Mouse (Mus musculus): ENCODE data around the gene Phf21a. TPM values are rescaled to one million over a fixed set of nuclear protein-coding genes. Genes with fewer than 3 reads are reported as not detected.
"Not testable (repeated sequence)": the region's sequence is repeated elsewhere in the genome, so short reads cannot be mapped to it uniquely, and the experiment has no call there.

The Phf21a gene
- polyA plus RNA-seq, 1 experiment from 2014 or later, result 35.4 TPM

- no peaks in the 10 kb centered on the region for H3K36me3 ChIP-seq (ENCODE audit: control insufficient read depth, insufficient read depth, low read length)
- ATAC-seq (ENCODE audit: low FRiP score, low TSS enrichment), result no peak
- peaks cover 39% of the 10 kb centered on the region for H3K4me1 ChIP-seq (ENCODE audit: control insufficient read depth, insufficient read depth, low read length)
- no peaks in the 10 kb centered on the region for H3K9me3 ChIP-seq (ENCODE audit: control insufficient read depth, low read length)
- no peak for DNase-seq
- no peak overlapping the region for H3K27ac ChIP-seq (replicated peaks; ENCODE audit: low read depth, low read length)
- no peaks in the 10 kb centered on the region for H3K27me3 ChIP-seq (ENCODE audit: control insufficient read depth, insufficient read depth, low read length)
- 83% methylated on average over 1 of the region's 1 CpGs for WGBS
- H3K9ac ChIP-seq (replicated peaks; ENCODE audit: low read length), result no peak overlapping the region
- no peak overlapping the region for H3K4me3 ChIP-seq (replicated peaks; ENCODE audit: low read depth, low read length)
- H3K4me2 ChIP-seq (ENCODE audit: low read length), result peak overlapping the region; percentile 27; the same call in 1 of the 2 replicates
These were observed 304.5 kb downstream of the Phf21a start for GRCm38 (mm10) chr2:92397436-92397835.

DNA sequence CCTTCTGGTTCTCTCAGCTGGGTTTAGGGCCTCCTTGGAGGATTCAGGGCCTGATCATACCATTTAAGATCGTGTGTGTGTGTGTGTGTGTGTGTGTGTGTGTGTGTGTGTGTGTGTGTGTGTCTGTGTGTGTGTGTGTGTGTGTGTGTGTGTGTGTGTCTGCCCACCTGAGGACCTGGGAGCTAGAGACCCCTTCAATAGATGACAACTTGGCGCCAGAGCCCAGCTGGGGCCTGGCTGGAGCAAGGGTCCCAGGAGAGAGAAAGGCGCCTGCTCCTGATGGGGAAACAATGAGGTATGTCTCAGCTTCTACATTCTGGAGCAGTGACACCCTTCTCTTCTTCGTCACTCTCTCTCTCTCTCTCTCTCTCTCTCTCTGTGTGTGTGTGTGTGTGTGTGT is 307.0 kb downstream of the Phf21a start:
- Histone ChIP-seq H3K4me1 (ENCODE audit: control insufficient read depth, insufficient read depth, low read length) (peaks cover 26% of the 10 kb centered on the region), H3K4me2 (ENCODE audit: low read length) (peak overlapping the region; percentile 79), H3K4me3 (replicated peaks; ENCODE audit: low read depth, low read length) (peak overlapping the region; percentile 83), H3K36me3 (ENCODE audit: control insufficient read depth, insufficient read depth, low read length) (peaks cover 15% of the 10 kb centered on the region), H3K9ac (replicated peaks; ENCODE audit: low read length) (peak overlapping the region; percentile 98; the same call in 1 of the 2 replicates)
- H3K27me3 ChIP-seq (ENCODE audit: control insufficient read depth, insufficient read depth, low read length); H3K27ac ChIP-seq (replicated peaks; ENCODE audit: low read depth, low read length); H3K9me3 ChIP-seq (ENCODE audit: control insufficient read depth, low read length); ATAC-seq (ENCODE audit: low FRiP score, low TSS enrichment): not testable (repeated sequence)
- WGBS, result 16% methylated on average over 4 of the region's 4 CpGs
- peak; percentile 49 for DNase-seq

DNA sequence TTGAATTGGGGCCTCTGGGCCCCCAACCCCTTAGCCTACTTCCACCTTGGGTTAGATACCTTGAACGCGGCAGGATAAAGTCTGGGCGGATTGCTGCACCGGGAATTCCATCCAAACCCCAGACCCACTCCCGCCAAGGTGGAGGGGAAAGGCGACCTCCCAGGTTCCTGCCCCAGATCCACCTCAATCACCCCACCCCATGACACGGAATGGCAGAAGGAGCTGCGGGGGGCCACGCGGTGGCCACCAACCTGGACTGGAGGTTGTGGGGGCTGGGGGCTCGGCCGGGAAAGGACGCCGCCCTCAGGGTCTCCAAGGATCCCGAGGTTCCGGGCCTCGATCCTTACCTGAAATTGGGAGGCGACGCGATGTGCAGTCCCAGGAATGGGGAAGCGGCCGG is 307.8 kb downstream of the Phf21a start:
- peaks cover 28% of the 10 kb centered on the region for H3K4me1 ChIP-seq (ENCODE audit: control insufficient read depth, insufficient read depth, low read length)
- ATAC-seq (ENCODE audit: low FRiP score, low TSS enrichment), result peak; percentile 28; the same call in 1 of the 2 replicates
- no peaks in the 10 kb centered on the region for H3K9me3 ChIP-seq (ENCODE audit: control insufficient read depth, low read length)
- WGBS, result 1% methylated on average over 22 of the region's 22 CpGs
- peak overlapping the region; percentile 76 for H3K27ac ChIP-seq (replicated peaks; ENCODE audit: low read depth, low read length)
- H3K4me2 ChIP-seq (ENCODE audit: low read length), result peak overlapping the region; percentile 79
- peaks cover 23% of the 10 kb centered on the region for H3K36me3 ChIP-seq (ENCODE audit: control insufficient read depth, insufficient read depth, low read length)
- DNase-seq, result peak; percentile 54
- H3K9ac ChIP-seq (replicated peaks; ENCODE audit: low read length), result peak overlapping the region; percentile 98
- no peaks in the 10 kb centered on the region for H3K27me3 ChIP-seq (ENCODE audit: control insufficient read depth, insufficient read depth, low read length)
- peak overlapping the region; percentile 83 for H3K4me3 ChIP-seq (replicated peaks; ENCODE audit: low read depth, low read length)

DNA sequence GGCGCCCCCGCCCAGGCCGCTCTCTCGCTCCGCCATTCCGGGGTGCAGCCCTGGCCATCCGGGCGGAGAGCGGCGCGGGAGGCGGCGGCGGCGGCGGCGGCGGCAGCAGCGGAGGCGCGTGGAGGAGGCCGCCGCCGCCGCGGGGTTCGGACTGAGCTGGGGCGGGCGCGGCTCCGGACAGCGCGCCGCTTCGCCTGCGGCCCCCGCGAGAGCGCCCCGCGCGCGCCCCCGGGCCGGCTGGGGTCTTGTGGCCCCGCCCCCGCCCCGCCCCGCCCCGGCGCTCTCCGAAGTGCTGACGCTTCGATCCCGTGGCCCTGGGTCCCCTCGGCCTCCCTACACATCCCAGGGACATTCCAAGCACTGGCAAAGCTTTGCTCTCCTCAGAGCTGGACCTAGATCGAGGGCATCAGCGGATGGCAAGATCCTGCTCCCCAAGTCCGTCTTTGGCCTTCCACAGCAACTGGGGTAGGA is 308.2 kb downstream of the Phf21a start, which contains the start of gene Mapk8ip1:
Gene Mapk8ip1 (minus strand): TSS at position 173 of the 471 bp plus-strand sequence.
- peak; percentile 79 for DNase-seq
- peak; percentile 64 for ATAC-seq (ENCODE audit: low FRiP score, low TSS enrichment)
- Histone ChIP-seq H3K36me3 (ENCODE audit: control insufficient read depth, insufficient read depth, low read length) (peaks cover 26% of the 10 kb centered on the region), H3K27ac (replicated peaks; ENCODE audit: low read depth, low read length) (peak within 1 kb of the TSS; percentile 76), H3K4me1 (ENCODE audit: control insufficient read depth, insufficient read depth, low read length) (peaks cover 31% of the 10 kb centered on the region), H3K4me3 (replicated peaks; ENCODE audit: low read depth, low read length) (peak within 1 kb of the TSS; percentile 83), H3K4me2 (ENCODE audit: low read length) (peak within 1 kb of the TSS; percentile 79), H3K9me3 (ENCODE audit: control insufficient read depth, low read length) (no peaks in the 10 kb centered on the region), H3K9ac (replicated peaks; ENCODE audit: low read length) (peak within 1 kb of the TSS; percentile 98), H3K27me3 (ENCODE audit: control insufficient read depth, insufficient read depth, low read length) (no peaks in the 10 kb centered on the region)
- WGBS, result 2% methylated on average over 38 of the region's 59 CpGs

DNA sequence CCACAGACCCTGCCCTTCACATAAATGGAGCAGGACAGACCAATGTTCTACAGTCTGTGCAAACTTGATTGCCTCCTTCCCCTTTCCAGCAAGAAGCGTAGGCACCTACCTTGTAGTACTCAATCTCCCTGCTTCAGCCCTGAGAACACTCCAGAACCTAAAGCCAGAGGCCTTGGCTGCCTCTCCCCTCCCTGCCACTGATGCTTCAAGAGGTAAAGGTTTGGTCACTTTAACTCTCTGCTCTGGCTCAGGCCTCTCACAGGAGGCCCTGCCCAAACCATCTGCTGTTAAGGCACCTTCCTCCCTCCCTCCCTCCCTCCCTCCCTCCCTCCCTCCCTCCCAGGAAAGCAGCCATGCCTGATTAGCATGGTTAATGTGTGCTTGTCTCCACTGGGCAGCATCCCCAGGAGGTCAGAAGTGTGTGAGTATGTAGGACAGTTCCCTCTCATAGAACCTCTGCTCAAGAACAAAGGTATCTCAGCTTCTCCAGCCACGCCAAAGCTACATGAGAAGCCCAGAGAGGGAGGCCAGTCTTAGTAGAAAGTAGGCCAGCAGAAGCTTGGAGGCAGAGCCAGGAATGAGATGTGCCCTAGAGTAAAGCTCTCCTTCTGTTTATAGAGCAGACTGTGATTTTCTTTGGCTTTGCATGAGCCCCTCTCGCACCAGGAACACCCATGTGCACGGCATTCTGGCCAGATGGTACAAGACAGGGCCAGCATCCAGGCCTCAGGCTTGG is 309.8 kb downstream of the Phf21a start:
- no peak overlapping the region for H3K9ac ChIP-seq (replicated peaks; ENCODE audit: low read length)
- WGBS, result 78% methylated on average over 4 of the region's 4 CpGs
- H3K4me3 ChIP-seq (replicated peaks; ENCODE audit: low read depth, low read length), result no peak overlapping the region
- no peaks in the 10 kb centered on the region for H3K9me3 ChIP-seq (ENCODE audit: control insufficient read depth, low read length)
- H3K27me3 ChIP-seq (ENCODE audit: control insufficient read depth, insufficient read depth, low read length), result no peaks in the 10 kb centered on the region
- no peak for ATAC-seq (ENCODE audit: low FRiP score, low TSS enrichment)
- H3K4me1 ChIP-seq (ENCODE audit: control insufficient read depth, insufficient read depth, low read length), result peaks cover 26% of the 10 kb centered on the region
- no peak for DNase-seq
- no peak overlapping the region for H3K4me2 ChIP-seq (ENCODE audit: low read length)
- peaks cover 39% of the 10 kb centered on the region for H3K36me3 ChIP-seq (ENCODE audit: control insufficient read depth, insufficient read depth, low read length)
- peak overlapping the region; percentile 10; the same call in 1 of the 2 replicates for H3K27ac ChIP-seq (replicated peaks; ENCODE audit: low read depth, low read length)

DNA sequence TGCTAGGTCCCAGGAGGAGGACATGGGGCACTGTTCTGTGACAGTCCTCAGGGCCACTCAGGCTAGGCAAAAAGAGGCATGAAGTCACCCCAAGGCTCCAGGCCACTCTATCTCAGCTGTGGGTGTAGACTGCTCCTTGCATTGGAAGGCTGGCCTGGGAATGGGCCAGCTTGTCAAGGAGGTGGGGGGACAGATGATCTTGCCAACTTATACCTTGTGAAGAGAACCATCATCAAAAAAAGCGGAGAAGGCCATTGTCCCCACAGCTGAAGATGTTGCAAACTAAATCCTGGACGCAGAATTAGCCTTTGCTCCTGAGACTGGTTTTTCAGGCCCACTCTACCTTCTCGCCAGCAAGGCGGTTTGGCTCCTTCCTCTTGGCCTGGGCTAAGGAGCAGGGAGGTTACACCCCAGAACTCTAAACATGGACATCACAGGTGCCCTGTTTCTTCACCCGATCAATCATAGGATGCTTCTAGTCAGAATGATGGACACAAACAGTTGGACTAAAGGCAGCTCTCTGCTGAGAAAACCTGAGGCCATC is 310.9 kb downstream of the Phf21a start:
- Histone ChIP-seq H3K27ac (replicated peaks; ENCODE audit: low read depth, low read length) (no peak overlapping the region), H3K4me2 (ENCODE audit: low read length) (no peak overlapping the region), H3K4me3 (replicated peaks; ENCODE audit: low read depth, low read length) (no peak overlapping the region), H3K36me3 (ENCODE audit: control insufficient read depth, insufficient read depth, low read length) (peaks cover 50% of the 10 kb centered on the region), H3K9ac (replicated peaks; ENCODE audit: low read length) (no peak overlapping the region), H3K27me3 (ENCODE audit: control insufficient read depth, insufficient read depth, low read length) (no peaks in the 10 kb centered on the region), H3K9me3 (ENCODE audit: control insufficient read depth, low read length) (no peaks in the 10 kb centered on the region), H3K4me1 (ENCODE audit: control insufficient read depth, insufficient read depth, low read length) (peaks cover 20% of the 10 kb centered on the region)
- DNase-seq (no peak), ATAC-seq (ENCODE audit: low FRiP score, low TSS enrichment) (no peak)
- 92% methylated on average over 5 of the region's 5 CpGs for WGBS

GRCm38 (mm10) chr2:92404737-92405136 is 311.8 kb downstream of the Phf21a start:
- DNase-seq, result no peak
- Histone ChIP-seq H3K27me3 (ENCODE audit: control insufficient read depth, insufficient read depth, low read length) (no peaks in the 10 kb centered on the region), H3K36me3 (ENCODE audit: control insufficient read depth, insufficient read depth, low read length) (peaks cover 59% of the 10 kb centered on the region), H3K4me3 (replicated peaks; ENCODE audit: low read depth, low read length) (no peak overlapping the region), H3K9ac (replicated peaks; ENCODE audit: low read length) (no peak overlapping the region), H3K4me2 (ENCODE audit: low read length) (no peak overlapping the region), H3K27ac (replicated peaks; ENCODE audit: low read depth, low read length) (no peak overlapping the region), H3K9me3 (ENCODE audit: control insufficient read depth, low read length) (no peaks in the 10 kb centered on the region), H3K4me1 (ENCODE audit: control insufficient read depth, insufficient read depth, low read length) (peaks cover 11% of the 10 kb centered on the region)
- ATAC-seq (ENCODE audit: low FRiP score, low TSS enrichment), result no peak
- 87% methylated on average over 6 of the region's 6 CpGs for WGBS

- Histone ChIP-seq H3K27ac (replicated peaks; ENCODE audit: low read depth, low read length) (0 out of 2 replicates have a peak overlapping the region, but pooled peaks have one; percentile 20), H3K9ac (replicated peaks; ENCODE audit: low read length) (no peak overlapping the region)
- WGBS, result 68% methylated on average over 7 of the region's 7 CpGs
These were observed 312.8 kb downstream of the Phf21a start for GRCm38 (mm10) chr2:92405687-92406086.

More at GRCm38 (mm10) chr2:92405687-92406086, 312.8 kb downstream of the Phf21a start:
- H3K27me3 ChIP-seq (ENCODE audit: control insufficient read depth, insufficient read depth, low read length), result no peaks in the 10 kb centered on the region
- ATAC-seq (ENCODE audit: low FRiP score, low TSS enrichment) (no peak), DNase-seq (peak; percentile 41)
- peaks cover 8% of the 10 kb centered on the region for H3K4me1 ChIP-seq (ENCODE audit: control insufficient read depth, insufficient read depth, low read length)
- no peaks in the 10 kb centered on the region for H3K9me3 ChIP-seq (ENCODE audit: control insufficient read depth, low read length)
- H3K4me3 ChIP-seq (replicated peaks; ENCODE audit: low read depth, low read length), result no peak overlapping the region
- H3K36me3 ChIP-seq (ENCODE audit: control insufficient read depth, insufficient read depth, low read length), result peaks cover 68% of the 10 kb centered on the region
- H3K4me2 ChIP-seq (ENCODE audit: low read length), result no peak overlapping the region
